Mouse (Mus musculus) midbrain, embryonic 15.5 days (tissue): ENCODE measurements around the gene Slc39a10. TPM values are rescaled to one million over a fixed set of nuclear protein-coding genes. Genes with fewer than 3 reads are reported as not detected.

Experiments used
- ATAC-seq: fragments of 200-750 bp; cut with Nextera tagmentation; replicated peaks from 2 replicates; pipeline ENCODE4 v1.8.0; 2017; ENCODE audit warnings: moderate TSS enrichment
- H3K27ac ChIP-seq: fragments of 300-500 bp; sonication (generic); 2 replicates; pipeline ENCODE4 v1.5.1; 2015; ENCODE audit warnings: mild to moderate bottlenecking, inconsistent platforms
- H3K27me3 ChIP-seq: fragments of 300-500 bp; sonication (generic); replicated peaks from 2 replicates; pipeline ENCODE4 v1.6.1; 2015; ENCODE audit warnings: inconsistent platforms
- H3K36me3 ChIP-seq: fragments of 300-500 bp; sonication (generic); replicated peaks from 2 replicates; pipeline ENCODE4 v1.6.1; 2015; ENCODE audit warnings: inconsistent platforms
- H3K4me1 ChIP-seq: fragments of 300-500 bp; sonication (generic); 2 replicates; pipeline ENCODE4 v1.6.1; 2015; ENCODE audit warnings: inconsistent platforms
- H3K4me2 ChIP-seq: fragments of 300-500 bp; sonication (generic); 2 replicates; pipeline ENCODE4 v1.6.1; 2015; ENCODE audit warnings: inconsistent platforms, mild to moderate bottlenecking, moderate library complexity
- H3K4me3 ChIP-seq: fragments of 300-500 bp; sonication (generic); 2 replicates; pipeline ENCODE4 v1.5.1; 2015; ENCODE audit warnings: mild to moderate bottlenecking, inconsistent platforms
- H3K9ac ChIP-seq: fragments of 300-500 bp; sonication (generic); 2 replicates; pipeline ENCODE4 v1.6.1; 2015; ENCODE audit warnings: mild to moderate bottlenecking, inconsistent platforms
- H3K9me3 ChIP-seq: fragments of 300-500 bp; sonication (generic); 2 replicates; pipeline ENCODE4 v1.6.1; 2016; ENCODE audit warnings: inconsistent platforms
- WGBS: fragments of 180-500 bp; shearing (Covaris S2); methylation state at CpG from one replicate; pipeline ENCODE4 v1.1.7; 2015; ENCODE audit warnings: mixed read lengths; 5-methylcytosine and 5-hydroxymethylcytosine counted together
- polyA plus RNA-seq: library from polyadenylated mRNA; unstranded; fragments of >200 nt; fragmentation: Nextera tagmentation; extraction: Ambion mirVana; gene quantifications from 2 replicates; pipeline ENCODE4 v1.2.1, GENCODE M21; 2015

Gene Slc39a10
- polyA plus RNA-seq = 67.8 and 70.4 TPM in 2 replicates

- no peak for ATAC-seq
- no peak within 1 kb of the TSS for H3K4me2 ChIP-seq
- H3K4me3 ChIP-seq = no peak within 1 kb of the TSS
- no peaks in the 10 kb centered on the region for H3K27me3 ChIP-seq
- no peak within 1 kb of the TSS for H3K27ac ChIP-seq
- no peaks in the 10 kb centered on the region for H3K4me1 ChIP-seq
- H3K36me3 ChIP-seq = no peaks in the 10 kb centered on the region
- 67% methylated on average over 3 of the region's 3 CpGs for WGBS
- H3K9ac ChIP-seq = no peak within 1 kb of the TSS
- H3K9me3 ChIP-seq = no peaks in the 10 kb centered on the region
These were observed at the start of gene Slc39a10 for GRCm38 (mm10) chr1:46892752-46893151. Slc39a10 (minus strand) TSS chr1:46892852.

DNA sequence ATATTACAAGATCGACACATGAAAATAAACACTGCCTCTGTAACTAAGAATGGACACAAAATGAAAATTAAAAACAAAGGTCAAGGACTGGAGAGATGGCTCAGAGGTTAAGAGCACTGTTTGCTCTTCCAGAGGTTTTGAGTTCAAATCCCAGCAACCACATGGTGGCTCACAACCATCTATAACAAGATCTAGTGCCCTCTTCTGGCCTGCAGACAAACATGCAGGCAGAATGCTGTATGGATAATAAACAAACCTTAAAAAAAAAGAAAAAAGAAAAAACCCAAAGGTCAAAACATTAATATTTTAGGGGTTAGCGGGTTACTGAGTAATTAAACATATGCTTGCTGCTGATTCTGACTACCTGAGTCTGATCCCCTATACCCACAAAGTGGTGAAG lies 46.6 kb upstream of the Slc39a10 start:
- Histone ChIP-seq H3K4me2 (no peak overlapping the region), H3K27ac (no peak overlapping the region), H3K36me3 (no peaks in the 10 kb centered on the region), H3K4me3 (no peak overlapping the region), H3K27me3 (no peaks in the 10 kb centered on the region), H3K9ac (no peak overlapping the region), H3K4me1 (no peaks in the 10 kb centered on the region), H3K9me3 (no peaks in the 10 kb centered on the region)
- no peak for ATAC-seq
- 94% methylated on average over 2 of the region's 2 CpGs for WGBS

- no peak overlapping the region for H3K9ac ChIP-seq
- no peaks in the 10 kb centered on the region for H3K4me1 ChIP-seq
- 88% methylated on average over 2 of the region's 2 CpGs for WGBS
These were observed 45.0 kb upstream of the Slc39a10 start for GRCm38 (mm10) chr1:46937641-46938040.

GRCm38 (mm10) chr1:46927104-46927503 lies 34.5 kb upstream of the Slc39a10 start:
- Histone ChIP-seq H3K4me2 (no peak overlapping the region), H3K9ac (no peak overlapping the region), H3K27ac (no peak overlapping the region), H3K36me3 (no peaks in the 10 kb centered on the region), H3K9me3 (no peaks in the 10 kb centered on the region), H3K4me1 (no peaks in the 10 kb centered on the region), H3K27me3 (no peaks in the 10 kb centered on the region), H3K4me3 (no peak overlapping the region)
- no peak for ATAC-seq

More at GRCm38 (mm10) chr1:46937641-46938040, 45.0 kb upstream of the Slc39a10 start:
- Histone ChIP-seq H3K27me3 (no peaks in the 10 kb centered on the region), H3K27ac (no peak overlapping the region), H3K9me3 (no peaks in the 10 kb centered on the region), H3K36me3 (no peaks in the 10 kb centered on the region), H3K4me3 (no peak overlapping the region), H3K4me2 (no peak overlapping the region)
- no peak for ATAC-seq

- H3K27ac ChIP-seq = no peak overlapping the region
- no peak overlapping the region for H3K4me3 ChIP-seq
- H3K27me3 ChIP-seq = no peaks in the 10 kb centered on the region
- no peaks in the 10 kb centered on the region for H3K9me3 ChIP-seq
- H3K4me1 ChIP-seq = no peaks in the 10 kb centered on the region
- no peak overlapping the region for H3K9ac ChIP-seq
- ATAC-seq = no peak
- no peak overlapping the region for H3K4me2 ChIP-seq
- H3K36me3 ChIP-seq = no peaks in the 10 kb centered on the region
- WGBS = 89% methylated on average over 3 of the region's 3 CpGs
These were observed 33.6 kb upstream of the Slc39a10 start for GRCm38 (mm10) chr1:46926239-46926638.

GRCm38 (mm10) chr1:46924992-46925391 lies 32.3 kb upstream of the Slc39a10 start:
- no peak overlapping the region for H3K27ac ChIP-seq
- no peaks in the 10 kb centered on the region for H3K4me1 ChIP-seq
- no peak overlapping the region for H3K9ac ChIP-seq
- no peaks in the 10 kb centered on the region for H3K36me3 ChIP-seq
- no peaks in the 10 kb centered on the region for H3K27me3 ChIP-seq
- no peak overlapping the region for H3K4me2 ChIP-seq
- no peaks in the 10 kb centered on the region for H3K9me3 ChIP-seq
- no peak overlapping the region for H3K4me3 ChIP-seq
- no peak for ATAC-seq

DNA sequence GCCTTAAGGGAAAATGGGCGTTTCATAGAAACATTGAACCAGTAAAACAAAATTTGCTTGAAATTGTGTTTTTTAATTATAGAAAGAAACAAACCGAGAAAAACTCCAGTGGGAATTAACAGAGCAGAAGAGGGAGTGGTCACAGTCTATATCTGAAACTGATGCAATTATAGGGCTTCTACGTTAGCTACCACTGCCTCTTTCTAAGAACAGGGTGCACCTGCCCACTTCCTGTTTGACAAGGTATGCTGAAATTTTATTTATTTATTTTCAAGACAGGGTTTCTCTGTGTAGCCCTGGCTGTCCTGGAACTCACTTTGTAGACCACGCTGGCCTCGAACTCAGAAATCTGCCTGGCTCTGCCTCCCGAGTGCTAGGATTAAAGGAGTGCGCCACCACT lies 30.3 kb upstream of the Slc39a10 start:
- Histone ChIP-seq H3K4me2 (no peak overlapping the region), H3K36me3 (no peaks in the 10 kb centered on the region), H3K4me3 (no peak overlapping the region), H3K9ac (no peak overlapping the region), H3K9me3 (no peaks in the 10 kb centered on the region), H3K4me1 (no peaks in the 10 kb centered on the region), H3K27ac (no peak overlapping the region), H3K27me3 (no peaks in the 10 kb centered on the region)
- ATAC-seq = no peak
- WGBS = 90% methylated on average over 7 of the region's 7 CpGs

DNA sequence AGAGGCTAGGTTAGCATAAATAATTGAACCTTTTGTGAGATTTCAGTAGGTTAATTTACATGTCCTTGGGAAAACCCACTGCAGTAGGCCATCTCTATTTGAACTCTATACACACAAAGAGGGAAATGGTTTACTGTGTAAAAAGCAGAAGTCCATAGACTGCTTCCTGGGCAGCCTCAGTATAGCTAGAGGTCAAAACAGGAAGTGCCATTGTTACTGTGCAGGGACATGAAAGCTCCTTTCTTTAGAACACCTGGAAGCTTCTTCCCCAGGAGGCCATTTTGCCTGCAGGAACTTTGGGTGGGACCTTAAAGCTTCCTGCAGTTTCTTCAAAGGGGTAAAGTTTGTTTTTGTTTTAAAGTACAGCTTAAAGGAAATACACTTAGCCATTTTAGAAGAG lies 29.0 kb upstream of the Slc39a10 start:
- no peak for ATAC-seq

DNA sequence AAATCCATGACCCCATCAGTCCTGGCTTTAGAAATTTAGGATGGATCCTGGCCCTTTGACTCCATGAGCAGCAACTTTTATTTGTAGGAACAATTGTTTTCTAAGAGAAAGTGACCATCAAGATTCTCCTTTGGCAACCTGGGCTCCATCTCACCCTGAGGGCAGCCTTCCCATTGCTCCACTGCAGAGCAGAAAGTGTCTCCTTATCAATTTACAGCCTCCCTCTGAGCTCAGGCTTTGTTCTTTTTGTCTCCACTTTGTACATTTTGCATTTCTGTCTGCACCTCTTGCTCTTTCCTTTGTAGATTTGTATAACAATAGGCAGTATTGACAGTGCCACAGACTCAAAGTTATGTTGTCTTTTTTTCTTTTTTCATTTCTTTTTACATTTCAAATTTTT lies 23.6 kb upstream of the Slc39a10 start:
- Histone ChIP-seq H3K27ac (no peak overlapping the region), H3K36me3 (no peaks in the 10 kb centered on the region), H3K27me3 (no peaks in the 10 kb centered on the region), H3K9ac (no peak overlapping the region), H3K4me2 (no peak overlapping the region), H3K4me3 (no peak overlapping the region), H3K4me1 (no peaks in the 10 kb centered on the region), H3K9me3 (no peaks in the 10 kb centered on the region)
- ATAC-seq = no peak

More for the DNA sequence above, 29.0 kb upstream of the Slc39a10 start:
- Histone ChIP-seq H3K27me3 (no peaks in the 10 kb centered on the region), H3K9me3 (no peaks in the 10 kb centered on the region), H3K4me1 (no peaks in the 10 kb centered on the region), H3K9ac (no peak overlapping the region), H3K4me2 (no peak overlapping the region), H3K27ac (no peak overlapping the region), H3K36me3 (no peaks in the 10 kb centered on the region), H3K4me3 (no peak overlapping the region)

DNA sequence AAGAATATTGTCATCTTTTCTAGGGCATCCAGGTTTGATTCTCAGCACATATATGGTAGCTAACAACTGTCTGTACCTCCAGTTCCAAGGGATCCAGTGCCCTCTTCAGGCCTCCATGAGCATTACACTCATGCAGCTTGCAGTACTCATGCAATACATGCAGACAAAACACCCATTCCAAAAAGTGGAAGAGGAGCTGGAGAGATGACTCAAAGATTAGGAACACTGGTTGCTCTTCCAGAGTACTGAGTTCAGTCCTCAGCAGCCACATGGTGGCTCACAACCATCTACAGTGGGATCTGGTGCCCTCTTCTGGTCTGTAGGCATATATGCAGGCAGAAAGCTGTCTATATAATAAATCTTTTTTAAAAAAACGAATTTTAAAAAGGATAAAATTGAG lies 21.7 kb upstream of the Slc39a10 start:
- no peaks in the 10 kb centered on the region for H3K36me3 ChIP-seq
- no peak overlapping the region for H3K9ac ChIP-seq
- no peak overlapping the region for H3K4me2 ChIP-seq
- H3K9me3 ChIP-seq = no peaks in the 10 kb centered on the region
- no peaks in the 10 kb centered on the region for H3K4me1 ChIP-seq
- no peak overlapping the region for H3K4me3 ChIP-seq
- 44% methylated on average over 1 of the region's 1 CpGs for WGBS
- no peak overlapping the region for H3K27ac ChIP-seq
- no peaks in the 10 kb centered on the region for H3K27me3 ChIP-seq
- no peak for ATAC-seq

- Histone ChIP-seq H3K4me2 (no peak overlapping the region), H3K9ac (no peak overlapping the region), H3K27me3 (no peaks in the 10 kb centered on the region), H3K4me3 (no peak overlapping the region), H3K9me3 (no peaks in the 10 kb centered on the region), H3K36me3 (no peaks in the 10 kb centered on the region), H3K4me1 (no peaks in the 10 kb centered on the region), H3K27ac (no peak overlapping the region)
- 85% methylated on average over 1 of the region's 1 CpGs for WGBS
- ATAC-seq = no peak
These were observed 20.0 kb upstream of the Slc39a10 start for GRCm38 (mm10) chr1:46912506-46913156.

- no peaks in the 10 kb centered on the region for H3K36me3 ChIP-seq
- no peak for ATAC-seq
- H3K27ac ChIP-seq = no peak overlapping the region
- H3K9ac ChIP-seq = no peak overlapping the region
- 88% methylated on average over 3 of the region's 3 CpGs for WGBS
- H3K9me3 ChIP-seq = no peaks in the 10 kb centered on the region
- H3K27me3 ChIP-seq = no peaks in the 10 kb centered on the region
- H3K4me1 ChIP-seq = no peaks in the 10 kb centered on the region
- no peak overlapping the region for H3K4me2 ChIP-seq
- H3K4me3 ChIP-seq = no peak overlapping the region
These were observed 17.5 kb upstream of the Slc39a10 start for GRCm38 (mm10) chr1:46910154-46910553.

- Histone ChIP-seq H3K9ac (no peak overlapping the region), H3K9me3 (no peaks in the 10 kb centered on the region), H3K27ac (no peak overlapping the region), H3K4me3 (no peak overlapping the region), H3K4me1 (no peaks in the 10 kb centered on the region), H3K27me3 (no peaks in the 10 kb centered on the region), H3K36me3 (no peaks in the 10 kb centered on the region), H3K4me2 (no peak overlapping the region)
- 92% methylated on average over 5 of the region's 5 CpGs for WGBS
- ATAC-seq = no peak
These were observed 13.1 kb upstream of the Slc39a10 start for GRCm38 (mm10) chr1:46905706-46906105.
